Mouse (Mus musculus): Measurements from ENCODE around the gene Olfr630. TPM values are rescaled to one million over a fixed set of nuclear protein-coding genes. Genes with fewer than 3 reads are reported as not detected.
"Not testable (repeated sequence)": the region's sequence is repeated elsewhere in the genome, so short reads cannot be mapped to it uniquely, and the experiment has no call there.

Gene Olfr630
- polyA plus RNA-seq, 1 experiment from 2014 or later = not detected

DNA sequence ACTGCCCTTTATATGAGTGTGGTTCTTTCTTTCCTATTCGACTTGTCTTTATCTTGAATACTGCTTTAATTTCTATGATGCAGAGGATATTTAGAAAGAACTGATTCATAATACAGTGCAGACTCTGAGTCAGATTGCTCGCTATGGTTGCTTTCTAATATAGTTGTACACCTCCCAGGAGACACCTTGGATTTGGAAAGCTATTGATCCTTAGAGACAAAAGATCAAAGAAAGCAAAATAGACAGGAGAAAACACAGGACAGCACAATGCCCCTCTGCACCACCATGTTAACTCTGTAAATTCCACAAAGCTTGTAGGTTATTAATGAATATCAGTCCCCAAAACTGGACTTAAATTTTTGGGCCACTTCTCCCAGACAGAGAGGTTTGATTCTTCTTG, 12.3 kb downstream of the Olfr630 start, which contains the start of gene Olfr629:
TSS of gene Olfr629 (minus strand) at position 101 of the 400 bp plus-strand sequence.
- WGBS = 85% methylated on average over 2 of the region's 2 CpGs
- H3K4me3 ChIP-seq (replicated peaks; ENCODE audit: low read length) = no peak within 1 kb of the TSS
- no peaks in the 10 kb centered on the region for H3K36me3 ChIP-seq (replicated peaks; ENCODE audit: control insufficient read depth, insufficient read depth)
- no peak within 1 kb of the TSS for H3K4me2 ChIP-seq (replicated peaks)
- H3K9me3 ChIP-seq (ENCODE audit: control insufficient read depth, low read length) = peaks cover 5% of the 10 kb centered on the region; the same call in 1 of the 2 replicates
- no peak within 1 kb of the TSS for H3K9ac ChIP-seq
- ATAC-seq (ENCODE audit: low FRiP score) (no peak), DNase-seq (ENCODE audit: low spot score) (no peak)
- H3K4me1 ChIP-seq (replicated peaks; ENCODE audit: control insufficient read depth, insufficient read depth, low read length) = no peaks in the 10 kb centered on the region
- no peaks in the 10 kb centered on the region for H3K27me3 ChIP-seq (ENCODE audit: control insufficient read depth, insufficient read depth, low read length)
- H3K27ac ChIP-seq = no peak within 1 kb of the TSS

DNA sequence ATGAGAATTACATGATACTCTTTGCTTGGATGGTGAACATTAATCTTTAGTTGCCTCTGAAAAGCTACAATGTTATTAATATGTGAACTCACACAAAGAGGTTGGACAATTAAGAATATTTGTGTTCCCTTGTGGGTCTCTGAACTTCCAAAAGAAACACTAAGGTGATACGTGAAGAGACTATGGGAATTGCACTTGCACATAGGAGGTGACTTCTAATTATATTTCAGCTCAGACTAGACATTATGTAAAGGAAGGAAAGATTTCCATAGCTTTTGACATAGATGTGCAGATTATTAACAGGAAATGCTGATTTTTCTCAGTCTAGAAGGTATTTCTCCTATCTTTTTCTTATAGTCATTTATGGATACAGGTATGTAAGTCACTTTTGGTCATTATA, 27.1 kb downstream of the Olfr630 start, which contains the start of gene Olfr628:
TSS of gene Olfr628 (plus strand) at position 301 of the 400 bp plus-strand sequence.
- H3K9ac ChIP-seq = no peak within 1 kb of the TSS
- no peaks in the 10 kb centered on the region for H3K4me1 ChIP-seq (replicated peaks; ENCODE audit: control insufficient read depth, insufficient read depth, low read length)
- no peak for DNase-seq (ENCODE audit: low spot score)
- no peak within 1 kb of the TSS for H3K4me3 ChIP-seq (replicated peaks; ENCODE audit: low read length)
- no peak within 1 kb of the TSS for H3K4me2 ChIP-seq (replicated peaks)
- H3K9me3 ChIP-seq (ENCODE audit: control insufficient read depth, low read length) = no peaks in the 10 kb centered on the region
- 95% methylated on average over 1 of the region's 1 CpGs for WGBS
- H3K36me3 ChIP-seq (replicated peaks; ENCODE audit: control insufficient read depth, insufficient read depth) = no peaks in the 10 kb centered on the region
- H3K27me3 ChIP-seq (ENCODE audit: control insufficient read depth, insufficient read depth, low read length) = no peaks in the 10 kb centered on the region
- ATAC-seq (ENCODE audit: low FRiP score) = no peak
- H3K27ac ChIP-seq = no peak within 1 kb of the TSS

DNA sequence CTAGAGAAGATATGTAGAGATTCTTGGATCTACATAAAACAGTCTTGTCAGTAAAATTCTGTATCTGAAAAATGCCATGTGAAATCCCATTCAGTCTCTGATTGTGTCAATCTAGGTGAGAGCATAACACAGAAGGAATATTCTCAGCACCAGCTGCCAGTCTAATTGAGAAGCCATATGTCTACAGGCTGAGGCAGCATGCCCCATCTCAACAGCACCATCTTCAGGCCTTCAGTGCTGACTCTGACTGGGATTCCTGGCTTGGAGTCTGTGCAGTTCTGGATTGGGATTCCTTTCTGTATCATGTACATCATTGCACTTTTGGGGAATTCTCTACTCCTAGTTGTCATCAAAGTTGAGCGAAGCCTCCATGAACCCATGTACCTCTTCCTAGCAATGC, 40.7 kb downstream of the Olfr630 start:
- DNase-seq (ENCODE audit: low spot score); H3K9ac ChIP-seq; H3K4me2 ChIP-seq (replicated peaks); H3K27me3 ChIP-seq (ENCODE audit: control insufficient read depth, insufficient read depth, low read length); H3K36me3 ChIP-seq (replicated peaks; ENCODE audit: control insufficient read depth, insufficient read depth); H3K4me1 ChIP-seq (replicated peaks; ENCODE audit: control insufficient read depth, insufficient read depth, low read length); ATAC-seq (ENCODE audit: low FRiP score); H3K27ac ChIP-seq; H3K9me3 ChIP-seq (ENCODE audit: control insufficient read depth, low read length); H3K4me3 ChIP-seq (replicated peaks; ENCODE audit: low read length): not testable (repeated sequence)
- 100% methylated on average over 1 of the region's 1 CpGs for WGBS

DNA sequence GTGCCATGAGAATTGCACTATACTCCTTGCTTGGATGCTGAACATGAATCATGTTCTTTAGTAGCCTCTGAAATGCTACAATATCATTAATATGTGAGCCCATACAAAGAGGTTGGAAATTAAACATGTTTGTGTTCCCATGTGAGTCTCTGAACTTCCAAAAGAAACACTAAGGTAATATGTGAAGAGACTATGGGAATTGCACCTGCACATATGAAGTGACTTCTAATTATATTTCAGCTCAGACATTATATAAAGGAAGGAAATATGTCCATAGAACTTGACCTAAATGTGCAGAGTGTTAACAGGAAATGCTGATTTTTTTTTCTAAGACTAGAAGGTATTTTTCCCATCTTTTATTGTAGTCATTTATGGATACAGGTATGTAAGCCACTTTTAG, 42.8 kb downstream of the Olfr630 start, which contains the start of gene Olfr243:
TSS of gene Olfr243 (plus strand) at position 301 of the 400 bp plus-strand sequence.
- H3K27ac ChIP-seq = no peak within 1 kb of the TSS
- DNase-seq (ENCODE audit: low spot score) = no peak
- H3K9me3 ChIP-seq (ENCODE audit: control insufficient read depth, low read length) = no peaks in the 10 kb centered on the region
- H3K4me3 ChIP-seq (replicated peaks; ENCODE audit: low read length) = no peak within 1 kb of the TSS
- H3K36me3 ChIP-seq (replicated peaks; ENCODE audit: control insufficient read depth, insufficient read depth) = no peaks in the 10 kb centered on the region
- H3K4me1 ChIP-seq (replicated peaks; ENCODE audit: control insufficient read depth, insufficient read depth, low read length) = no peaks in the 10 kb centered on the region
- no peak within 1 kb of the TSS for H3K4me2 ChIP-seq (replicated peaks)
- H3K9ac ChIP-seq = no peak within 1 kb of the TSS
- ATAC-seq (ENCODE audit: low FRiP score) = no peak
- no peaks in the 10 kb centered on the region for H3K27me3 ChIP-seq (ENCODE audit: control insufficient read depth, insufficient read depth, low read length)

DNA sequence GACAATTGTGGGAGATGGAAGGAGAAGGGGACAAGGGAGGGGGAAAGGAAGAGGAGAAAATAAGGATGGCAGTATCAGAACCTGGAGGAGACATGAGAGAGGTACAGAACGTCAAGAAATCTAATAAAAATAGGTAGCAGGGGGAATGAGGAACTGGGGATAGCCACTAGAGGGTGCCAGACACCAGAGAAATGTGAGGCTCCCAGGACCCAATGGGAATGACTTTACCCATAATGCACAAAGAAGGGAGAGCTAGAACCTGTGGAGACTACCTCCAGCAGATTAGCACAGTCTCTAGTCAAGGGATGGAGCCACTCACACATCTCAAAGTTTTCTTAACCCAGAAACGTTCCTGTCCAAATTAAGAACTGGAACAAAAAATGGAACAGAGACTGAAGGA, 45.1 kb downstream of the Olfr630 start:
- H3K4me3 ChIP-seq (replicated peaks; ENCODE audit: low read length) = no peak overlapping the region
- H3K9me3 ChIP-seq (ENCODE audit: control insufficient read depth, low read length) = no peaks in the 10 kb centered on the region
- H3K4me2 ChIP-seq (replicated peaks) = no peak overlapping the region
- no peaks in the 10 kb centered on the region for H3K27me3 ChIP-seq (ENCODE audit: control insufficient read depth, insufficient read depth, low read length)
- no peak overlapping the region for H3K27ac ChIP-seq
- no peaks in the 10 kb centered on the region for H3K4me1 ChIP-seq (replicated peaks; ENCODE audit: control insufficient read depth, insufficient read depth, low read length)
- ATAC-seq (ENCODE audit: low FRiP score) (no peak), DNase-seq (ENCODE audit: low spot score) (no peak)
- no peaks in the 10 kb centered on the region for H3K36me3 ChIP-seq (replicated peaks; ENCODE audit: control insufficient read depth, insufficient read depth)
- H3K9ac ChIP-seq = no peak overlapping the region
- WGBS = 40% methylated on average over 2 of the region's 2 CpGs

Other genes with a start within 250 kb of the Olfr630 start
- not detected in 2 replicates for gene Olfr610, start 245.2 kb downstream of the Olfr630 start, polyA plus RNA-seq (2014; fragmentation: Nextera tagmentation; extraction: Ambion mirVana)
- gene Olfr611, start 236.5 kb downstream of the Olfr630 start, polyA plus RNA-seq (2014; fragmentation: Nextera tagmentation; extraction: Ambion mirVana) = not detected in 2 replicates
- not detected in 2 replicates for gene Olfr612, start 214.6 kb downstream of the Olfr630 start, polyA plus RNA-seq (2014; fragmentation: Nextera tagmentation; extraction: Ambion mirVana)
- gene Olfr613, start 209.3 kb downstream of the Olfr630 start, polyA plus RNA-seq (2014; fragmentation: Nextera tagmentation; extraction: Ambion mirVana) = not detected in 2 replicates
- gene Olfr615, start 201.3 kb downstream of the Olfr630 start, polyA plus RNA-seq (2014; fragmentation: Nextera tagmentation; extraction: Ambion mirVana) = not detected in 2 replicates
- gene Olfr616, start 188.2 kb downstream of the Olfr630 start, polyA plus RNA-seq (2014; fragmentation: Nextera tagmentation; extraction: Ambion mirVana) = not detected in 2 replicates
- gene Olfr617, start 184.3 kb downstream of the Olfr630 start, polyA plus RNA-seq (2014; fragmentation: Nextera tagmentation; extraction: Ambion mirVana) = not detected in 2 replicates
- gene Olfr618, start 167.2 kb downstream of the Olfr630 start, polyA plus RNA-seq (2014; fragmentation: Nextera tagmentation; extraction: Ambion mirVana) = 0.21 TPM in 1 of 2 replicates, not detected in the other
- not detected in 2 replicates for gene Olfr619, start 156.8 kb downstream of the Olfr630 start, polyA plus RNA-seq (2014; fragmentation: Nextera tagmentation; extraction: Ambion mirVana)
- not detected in 2 replicates for gene Olfr620, start 144.8 kb downstream of the Olfr630 start, polyA plus RNA-seq (2014; fragmentation: Nextera tagmentation; extraction: Ambion mirVana)
- not detected in 2 replicates for gene Olfr622, start 114.6 kb downstream of the Olfr630 start, polyA plus RNA-seq (2014; fragmentation: Nextera tagmentation; extraction: Ambion mirVana)
- gene Olfr623, start 93.6 kb downstream of the Olfr630 start, polyA plus RNA-seq (2014; fragmentation: Nextera tagmentation; extraction: Ambion mirVana) = not detected in 2 replicates
- not detected in 2 replicates for gene Olfr624, start 86.1 kb downstream of the Olfr630 start, polyA plus RNA-seq (2014; fragmentation: Nextera tagmentation; extraction: Ambion mirVana)
- gene Olfr625-ps1, start 74.6 kb downstream of the Olfr630 start, polyA plus RNA-seq (2014; fragmentation: Nextera tagmentation; extraction: Ambion mirVana) = not detected in 2 replicates
- gene Olfr243, start 42.7 kb downstream of the Olfr630 start, polyA plus RNA-seq (2014; fragmentation: Nextera tagmentation; extraction: Ambion mirVana) = not detected in 2 replicates
- not detected in 2 replicates for gene Olfr628, start 27.0 kb downstream of the Olfr630 start, polyA plus RNA-seq (2014; fragmentation: Nextera tagmentation; extraction: Ambion mirVana)
- gene Olfr629, start 12.4 kb downstream of the Olfr630 start, polyA plus RNA-seq (2014; fragmentation: Nextera tagmentation; extraction: Ambion mirVana) = not detected in 2 replicates
- not detected in 2 replicates for gene Olfr69, start 14.3 kb upstream of the Olfr630 start, polyA plus RNA-seq (2014; fragmentation: Nextera tagmentation; extraction: Ambion mirVana)
- gene Olfr68, start 22.4 kb upstream of the Olfr630 start, polyA plus RNA-seq (2014; fragmentation: Nextera tagmentation; extraction: Ambion mirVana) = not detected in 2 replicates
- not detected in 2 replicates for gene Olfr67, start 34.5 kb upstream of the Olfr630 start, polyA plus RNA-seq (2014; fragmentation: Nextera tagmentation; extraction: Ambion mirVana)
- 1,734 and 1,868 TPM in 2 replicates for gene Hbb-bt, start 56.7 kb upstream of the Olfr630 start, polyA plus RNA-seq (2014; fragmentation: Nextera tagmentation; extraction: Ambion mirVana)
- 4,248 and 5,201 TPM in 2 replicates for gene Hbb-bs, start 70.8 kb upstream of the Olfr630 start, polyA plus RNA-seq (2014; fragmentation: Nextera tagmentation; extraction: Ambion mirVana)
- gene Hbb-bh2, start 83.2 kb upstream of the Olfr630 start, polyA plus RNA-seq (2014; fragmentation: Nextera tagmentation; extraction: Ambion mirVana) = not detected in 2 replicates
- gene Hbb-bh1, start 85.8 kb upstream of the Olfr630 start, polyA plus RNA-seq (2014; fragmentation: Nextera tagmentation; extraction: Ambion mirVana) = 2.1 and 3.6 TPM in 2 replicates
- 178 and 712 TPM in 2 replicates for gene Hbb-y, start 95.9 kb upstream of the Olfr630 start, polyA plus RNA-seq (2014; fragmentation: Nextera tagmentation; extraction: Ambion mirVana)
- not detected in 2 replicates for gene Olfr66, start 128.9 kb upstream of the Olfr630 start, polyA plus RNA-seq (2014; fragmentation: Nextera tagmentation; extraction: Ambion mirVana)
- gene Olfr64, start 137.2 kb upstream of the Olfr630 start, polyA plus RNA-seq (2014; fragmentation: Nextera tagmentation; extraction: Ambion mirVana) = not detected in 2 replicates
- gene Olfr65, start 146.2 kb upstream of the Olfr630 start, polyA plus RNA-seq (2014; fragmentation: Nextera tagmentation; extraction: Ambion mirVana) = not detected in 2 replicates
- gene Olfr631, start 171.5 kb upstream of the Olfr630 start, polyA plus RNA-seq (2014; fragmentation: Nextera tagmentation; extraction: Ambion mirVana) = not detected in 2 replicates
- gene Olfr632, start 177.0 kb upstream of the Olfr630 start, polyA plus RNA-seq (2014; fragmentation: Nextera tagmentation; extraction: Ambion mirVana) = not detected in 2 replicates
- gene Olfr633, start 187.1 kb upstream of the Olfr630 start, polyA plus RNA-seq (2014; fragmentation: Nextera tagmentation; extraction: Ambion mirVana) = not detected in 2 replicates
- gene Olfr635, start 213.8 kb upstream of the Olfr630 start, polyA plus RNA-seq (2014; fragmentation: Nextera tagmentation; extraction: Ambion mirVana) = not detected in 2 replicates
- not detected in 2 replicates for gene Olfr638, start 241.4 kb upstream of the Olfr630 start, polyA plus RNA-seq (2014; fragmentation: Nextera tagmentation; extraction: Ambion mirVana)

Measured in hindbrain, embryonic 14.5 days (tissue).